Mouse (Mus musculus): ENCODE results near the gene Trim11. TPM values are rescaled to one million over a fixed set of nuclear protein-coding genes. Genes with fewer than 3 reads are reported as not detected.

Gene Trim11
- total and polyA plus RNA-seq, 2 experiments: 13.4 to 22.4 TPM

DNA sequence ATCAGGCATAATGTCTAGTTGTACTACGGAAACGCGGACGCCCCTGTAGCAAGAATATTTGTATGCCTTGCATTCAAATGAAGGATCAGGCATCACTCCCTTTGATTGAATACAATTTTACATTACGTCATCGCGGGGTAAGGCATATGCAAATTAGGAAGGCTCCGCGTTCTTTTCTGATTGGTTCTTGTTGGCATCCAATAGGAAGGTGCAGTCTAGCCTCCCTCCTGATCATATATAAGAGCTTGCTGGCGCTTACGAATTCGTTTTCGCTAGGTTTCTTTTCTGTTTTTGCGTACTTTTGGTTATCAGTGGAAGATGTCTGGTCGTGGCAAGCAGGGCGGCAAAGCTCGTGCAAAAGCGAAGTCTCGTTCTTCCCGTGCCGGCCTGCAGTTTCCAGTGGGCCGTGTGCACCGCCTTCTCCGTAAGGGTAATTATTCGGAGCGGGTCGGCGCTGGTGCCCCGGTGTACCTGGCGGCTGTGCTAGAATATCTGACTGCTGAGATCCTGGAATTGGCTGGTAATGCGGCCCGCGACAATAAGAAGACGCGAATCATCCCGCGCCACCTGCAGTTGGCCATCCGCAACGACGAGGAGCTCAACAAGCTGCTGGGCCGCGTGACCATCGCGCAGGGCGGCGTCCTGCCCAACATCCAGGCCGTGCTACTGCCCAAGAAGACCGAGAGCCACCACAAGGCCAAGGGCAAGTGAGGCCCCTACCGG is 23.3 kb upstream of the Trim11 start, which contains the start of the genes Hist3h2a and Trim17:
Gene Hist3h2a, plus strand, starts transcription at position 266 of the 723 bp plus-strand sequence.
Gene Trim17, plus strand, starts transcription at position 266 of the 723 bp plus-strand sequence.
- Histone ChIP-seq H3K27ac (replicated peaks; ENCODE audit: insufficient read depth, low read depth, low read length) (peak within 1 kb of the TSS; percentile 78), H3K9ac (ENCODE audit: low read depth, low read length) (peak within 1 kb of the TSS; percentile 76), H3K79me2 (ENCODE audit: control insufficient read depth, insufficient read depth, low read length) (peaks cover 2% of the 10 kb centered on the region; the same call in 1 of the 2 replicates), H3K36me3 (ENCODE audit: control insufficient read depth, insufficient read depth, low read length) (0 out of 2 replicates have a peak, but pooled peaks cover 2% of the 10 kb centered on the region), H3K4me1 (ENCODE audit: control insufficient read depth, insufficient read depth, low read length) (peaks cover 9% of the 10 kb centered on the region; the same call in 1 of the 2 replicates), H3K4me3 (ENCODE audit: insufficient read depth, low read depth, low read length) (peak within 1 kb of the TSS; percentile 80), H3K27me3 (ENCODE audit: control insufficient read depth, insufficient read depth, low read length) (no peaks in the 10 kb centered on the region)
- under 1% methylated on average over 49 of the region's 49 CpGs for WGBS
- peak; percentile 95 for DNase-seq (ENCODE audit: extremely low read depth, low read depth, low spot score)
- peak; percentile 52; the same call in 1 of the 2 replicates for TF ChIP-seq POLR2A (IDR thresholded peaks at IDR 0.05; ENCODE audit: extremely low read depth, insufficient read depth, low read length)
- TF ChIP-seq CTCF (IDR thresholded peaks at IDR 0.05; ENCODE audit: low read depth, low read length): peak; percentile 55

DNA sequence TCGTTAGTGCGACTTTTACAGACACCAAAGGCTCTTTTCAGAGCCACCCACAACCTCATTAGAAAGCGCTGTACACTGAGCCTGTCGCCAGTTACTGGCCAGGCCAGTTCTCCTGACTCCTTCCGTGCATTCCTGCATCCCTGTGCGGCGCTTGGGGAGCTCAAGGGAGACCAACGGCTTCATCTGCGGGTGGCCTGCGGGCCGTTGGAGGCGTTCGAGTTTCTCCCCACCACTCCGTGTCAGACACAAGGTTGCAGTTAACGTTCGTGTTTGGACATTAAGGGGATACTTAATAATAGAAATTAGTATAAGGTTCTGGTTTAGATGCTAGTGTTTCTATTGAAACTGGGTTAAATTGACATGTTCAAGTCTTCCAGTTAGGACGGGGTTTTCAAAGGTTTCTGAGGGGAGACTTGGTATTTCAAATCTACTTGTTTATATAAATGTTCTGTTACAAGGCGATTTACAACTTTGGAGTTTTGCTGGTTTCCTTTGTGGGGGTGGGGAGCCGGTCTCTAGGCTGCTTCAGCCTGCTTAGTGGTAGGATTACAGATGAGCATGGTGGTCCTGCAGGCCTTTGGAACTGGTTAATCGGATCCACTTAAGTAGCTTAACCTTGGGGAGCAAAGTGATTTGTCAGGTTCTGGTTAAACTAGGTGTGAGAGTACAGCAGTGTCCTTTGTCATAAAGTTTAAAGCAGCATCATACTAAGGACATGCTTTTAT is 22.6 kb upstream of the Trim11 start:
- WGBS: 1% methylated on average over 20 of the region's 20 CpGs
- Histone ChIP-seq H3K79me2 (ENCODE audit: control insufficient read depth, insufficient read depth, low read length) (peaks cover 2% of the 10 kb centered on the region; the same call in 1 of the 2 replicates), H3K9ac (ENCODE audit: low read depth, low read length) (peak overlapping the region; percentile 76), H3K4me3 (ENCODE audit: insufficient read depth, low read depth, low read length) (peak overlapping the region; percentile 80), H3K4me1 (ENCODE audit: control insufficient read depth, insufficient read depth, low read length) (peaks cover 9% of the 10 kb centered on the region; the same call in 1 of the 2 replicates), H3K36me3 (ENCODE audit: control insufficient read depth, insufficient read depth, low read length) (0 out of 2 replicates have a peak, but pooled peaks cover 2% of the 10 kb centered on the region), H3K27me3 (ENCODE audit: control insufficient read depth, insufficient read depth, low read length) (no peaks in the 10 kb centered on the region), H3K27ac (replicated peaks; ENCODE audit: insufficient read depth, low read depth, low read length) (peak overlapping the region; percentile 78)
- DNase-seq (ENCODE audit: extremely low read depth, low read depth, low spot score): no peak
- no peak for TF ChIP-seq POLR2A (IDR thresholded peaks at IDR 0.05; ENCODE audit: extremely low read depth, insufficient read depth, low read length)
- no peak for TF ChIP-seq CTCF (IDR thresholded peaks at IDR 0.05; ENCODE audit: low read depth, low read length)

DNA sequence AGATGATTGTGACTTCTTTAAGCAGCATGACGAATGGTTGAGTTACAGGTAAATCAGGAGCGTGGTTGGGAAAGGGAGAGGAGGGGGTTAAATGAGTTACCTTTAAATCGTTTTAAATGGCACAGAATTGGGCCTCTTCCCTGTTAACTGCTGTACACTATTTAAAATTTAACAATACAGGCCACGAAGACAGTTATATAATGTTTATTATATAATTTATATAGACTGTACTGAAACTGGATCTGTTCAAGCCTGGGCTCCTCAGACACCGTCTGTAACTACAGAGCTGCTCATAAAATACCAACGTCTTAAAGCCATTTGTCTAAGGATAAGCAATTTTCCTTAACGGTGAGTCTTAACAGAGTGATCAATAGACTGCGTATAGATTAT is 22.0 kb upstream of the Trim11 start:
- 0 out of 2 replicates have a peak, but pooled peaks cover 2% of the 10 kb centered on the region for H3K36me3 ChIP-seq (ENCODE audit: control insufficient read depth, insufficient read depth, low read length)
- TF ChIP-seq CTCF (IDR thresholded peaks at IDR 0.05; ENCODE audit: low read depth, low read length) (no peak), POLR2A (IDR thresholded peaks at IDR 0.05; ENCODE audit: extremely low read depth, insufficient read depth, low read length) (no peak)
- H3K9ac ChIP-seq (ENCODE audit: low read depth, low read length): peak overlapping the region; percentile 65
- 34% methylated on average over 8 of the region's 8 CpGs for WGBS
- H3K4me1 ChIP-seq (ENCODE audit: control insufficient read depth, insufficient read depth, low read length): peaks cover 9% of the 10 kb centered on the region; the same call in 1 of the 2 replicates
- DNase-seq (ENCODE audit: extremely low read depth, low read depth, low spot score): no peak
- peaks cover 2% of the 10 kb centered on the region; the same call in 1 of the 2 replicates for H3K79me2 ChIP-seq (ENCODE audit: control insufficient read depth, insufficient read depth, low read length)
- peak overlapping the region; percentile 80; the same call in 1 of the 2 replicates for H3K4me3 ChIP-seq (ENCODE audit: insufficient read depth, low read depth, low read length)
- no peaks in the 10 kb centered on the region for H3K27me3 ChIP-seq (ENCODE audit: control insufficient read depth, insufficient read depth, low read length)
- no peak overlapping the region for H3K27ac ChIP-seq (replicated peaks; ENCODE audit: insufficient read depth, low read depth, low read length)

GRCm38 (mm10) chr11:58957226-58957914 is 20.5 kb upstream of the Trim11 start:
- Histone ChIP-seq H3K4me3 (ENCODE audit: insufficient read depth, low read depth, low read length) (no peak overlapping the region), H3K4me1 (ENCODE audit: control insufficient read depth, insufficient read depth, low read length) (peaks cover 9% of the 10 kb centered on the region; the same call in 1 of the 2 replicates), H3K9ac (ENCODE audit: low read depth, low read length) (no peak overlapping the region), H3K27ac (replicated peaks; ENCODE audit: insufficient read depth, low read depth, low read length) (no peak overlapping the region), H3K79me2 (ENCODE audit: control insufficient read depth, insufficient read depth, low read length) (peaks cover 2% of the 10 kb centered on the region; the same call in 1 of the 2 replicates), H3K36me3 (ENCODE audit: control insufficient read depth, insufficient read depth, low read length) (0 out of 2 replicates have a peak, but pooled peaks cover 2% of the 10 kb centered on the region), H3K27me3 (ENCODE audit: control insufficient read depth, insufficient read depth, low read length) (0 out of 2 replicates have a peak, but pooled peaks cover 5% of the 10 kb centered on the region)
- no peak for DNase-seq (ENCODE audit: extremely low read depth, low read depth, low spot score)
- 89% methylated on average over 5 of the region's 5 CpGs for WGBS
- TF ChIP-seq CTCF (IDR thresholded peaks at IDR 0.05; ENCODE audit: low read depth, low read length) (no peak), POLR2A (IDR thresholded peaks at IDR 0.05; ENCODE audit: extremely low read depth, insufficient read depth, low read length) (no peak)

DNA sequence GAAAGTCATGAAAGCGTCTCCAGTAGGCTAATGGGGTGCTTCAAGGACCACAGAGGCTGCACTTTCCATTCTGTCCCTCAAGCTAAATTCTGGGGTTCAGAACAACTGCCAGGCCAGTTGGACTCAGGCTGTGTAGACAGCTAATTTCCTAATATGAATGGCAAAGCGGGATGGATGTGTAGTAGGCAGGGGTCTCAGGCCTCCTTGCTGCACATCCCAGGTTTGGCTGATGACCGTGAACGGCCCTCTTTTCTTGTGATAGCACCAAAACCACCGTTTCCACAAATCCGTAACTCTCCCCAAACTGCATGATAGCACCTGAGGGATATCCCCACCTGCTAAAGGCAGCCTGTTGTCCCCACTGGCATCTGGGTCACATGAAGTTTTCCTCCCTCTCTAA is 19.4 kb upstream of the Trim11 start:
- DNase-seq (ENCODE audit: extremely low read depth, low read depth, low spot score): no peak
- peaks cover 7% of the 10 kb centered on the region; the same call in 1 of the 2 replicates for H3K4me1 ChIP-seq (ENCODE audit: control insufficient read depth, insufficient read depth, low read length)
- 0 out of 2 replicates have a peak, but pooled peaks cover 5% of the 10 kb centered on the region for H3K27me3 ChIP-seq (ENCODE audit: control insufficient read depth, insufficient read depth, low read length)
- 93% methylated on average over 6 of the region's 6 CpGs for WGBS
- 0 out of 2 replicates have a peak, but pooled peaks cover 2% of the 10 kb centered on the region for H3K36me3 ChIP-seq (ENCODE audit: control insufficient read depth, insufficient read depth, low read length)
- H3K27ac ChIP-seq (replicated peaks; ENCODE audit: insufficient read depth, low read depth, low read length): no peak overlapping the region
- TF ChIP-seq POLR2A (IDR thresholded peaks at IDR 0.05; ENCODE audit: extremely low read depth, insufficient read depth, low read length) (no peak), CTCF (IDR thresholded peaks at IDR 0.05; ENCODE audit: low read depth, low read length) (no peak)
- peaks cover 2% of the 10 kb centered on the region; the same call in 1 of the 2 replicates for H3K79me2 ChIP-seq (ENCODE audit: control insufficient read depth, insufficient read depth, low read length)
- no peak overlapping the region for H3K9ac ChIP-seq (ENCODE audit: low read depth, low read length)
- no peak overlapping the region for H3K4me3 ChIP-seq (ENCODE audit: insufficient read depth, low read depth, low read length)

Measured in liver, adult 2 months (tissue).